Mouse (Mus musculus): ENCODE measurements around the gene Cldn6. TPM values are rescaled to one million over a fixed set of nuclear protein-coding genes. Genes with fewer than 3 reads are reported as not detected.

Gene Cldn6
- total and polyA plus RNA-seq, 3 experiments, result not detected

DNA sequence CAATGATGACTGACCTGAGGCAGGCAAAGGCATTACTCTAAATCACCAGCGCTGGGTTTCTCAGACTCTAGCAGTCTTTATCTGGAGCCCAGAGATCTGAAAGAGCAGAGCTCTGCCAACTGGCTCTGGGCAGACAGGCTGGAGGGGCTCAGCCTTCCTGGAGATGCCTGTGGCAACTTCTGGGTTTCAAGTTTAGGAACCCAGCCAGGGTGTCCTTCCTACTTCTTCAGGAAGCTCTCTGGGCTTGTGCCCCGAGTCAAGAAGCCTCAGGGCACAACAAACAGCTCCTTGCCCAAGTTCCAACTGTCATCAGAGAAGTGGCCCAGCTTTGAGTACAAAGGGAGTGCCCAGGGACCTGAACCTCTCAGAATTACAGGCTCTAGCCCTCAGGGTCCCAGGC, 24.6 kb upstream of the Cldn6 start:
- peaks cover 0 to 4% of the 10 kb centered on the region in 2 experiments for H3K27me3 ChIP-seq (ENCODE audit: control insufficient read depth in 1 of 2, insufficient read depth in 2 of 2, low read length in 2 of 2)
- H3K9me3 ChIP-seq (replicated peaks; ENCODE audit: insufficient read depth, low read length), result no peaks in the 10 kb centered on the region
- no peaks in the 10 kb centered on the region for H3K36me3 ChIP-seq (ENCODE audit: control insufficient read depth in 1 of 2, insufficient read depth in 2 of 2, low read length in 2 of 2)
- TF ChIP-seq GATA1 (IDR thresholded peaks at IDR 0.05; ENCODE audit: low read depth, low read length) (no peak), TCF12 (IDR thresholded peaks at IDR 0.05; ENCODE audit: low read depth, low read length) (no peak), TBP (IDR thresholded peaks at IDR 0.05; ENCODE audit: low read depth, low read length) (no peak), CTCF (IDR thresholded peaks at IDR 0.05 in 2 of 3, conservative IDR thresholded peaks at IDR 0.05 in 1 of 3; ENCODE audit: control insufficient read depth in 1 of 3, insufficient read depth in 1 of 3, low read depth in 2 of 3, low read length in 3 of 3, poor library complexity in 1 of 3, severe bottlenecking in 1 of 3) (no peak), CHD1 (IDR thresholded peaks at IDR 0.05; ENCODE audit: low read depth, low read length) (no peak), EP300 (IDR thresholded peaks at IDR 0.05; ENCODE audit: low read depth in 1 of 2, low read length in 2 of 2) (no peak)
- no peaks in the 10 kb centered on the region for H3K4me1 ChIP-seq (ENCODE audit: control insufficient read depth in 1 of 2, insufficient read depth in 2 of 2, low read length in 2 of 2)
- no peaks in the 10 kb centered on the region for H3K79me2 ChIP-seq (ENCODE audit: control insufficient read depth, insufficient read depth, low read length, poor library complexity)
- H3K9ac ChIP-seq (ENCODE audit: control insufficient read depth, low read depth, low read length, poor library complexity, severe bottlenecking), result no peak overlapping the region
- no peak overlapping the region for H3K27ac ChIP-seq (ENCODE audit: control insufficient read depth, low read depth, low read length)
- no peak overlapping the region for H3K4me3 ChIP-seq (ENCODE audit: control insufficient read depth in 1 of 2, insufficient read depth in 1 of 2, low read depth in 2 of 2, low read length in 2 of 2)
- DNase-seq (ENCODE audit: low read depth, low spot score), result no peak

GRCm38 (mm10) chr17:23658450-23658849, 20.6 kb upstream of the Cldn6 start:
- H3K79me2 ChIP-seq (ENCODE audit: control insufficient read depth, insufficient read depth, low read length, poor library complexity), result no peaks in the 10 kb centered on the region
- H3K9me3 ChIP-seq (replicated peaks; ENCODE audit: insufficient read depth, low read length), result no peaks in the 10 kb centered on the region
- H3K9ac ChIP-seq (ENCODE audit: control insufficient read depth, low read depth, low read length, poor library complexity, severe bottlenecking), result no peak overlapping the region
- DNase-seq (ENCODE audit: low read depth, low spot score), result no peak
- H3K27me3 ChIP-seq (ENCODE audit: control insufficient read depth in 1 of 2, insufficient read depth in 2 of 2, low read length in 2 of 2), result peaks cover 0 to 2% of the 10 kb centered on the region in 2 experiments; a peak in 3 of 4 replicates
- no peak overlapping the region for H3K4me3 ChIP-seq (ENCODE audit: control insufficient read depth in 1 of 2, insufficient read depth in 1 of 2, low read depth in 2 of 2, low read length in 2 of 2)
- H3K27ac ChIP-seq (ENCODE audit: control insufficient read depth, low read depth, low read length), result no peak overlapping the region
- no peaks in the 10 kb centered on the region for H3K4me1 ChIP-seq (ENCODE audit: control insufficient read depth in 1 of 2, insufficient read depth in 2 of 2, low read length in 2 of 2)
- no peak for TF ChIP-seq USF1 (IDR thresholded peaks at IDR 0.05; ENCODE audit: low read depth, low read length)
- TF ChIP-seq MAX (IDR thresholded peaks at IDR 0.05; ENCODE audit: low read length), result no peak
- peak; percentile 77 for TF ChIP-seq ZNF384 (IDR thresholded peaks at IDR 0.05; ENCODE audit: low read depth, low read length)
- no peak for TF ChIP-seq RCOR1 (IDR thresholded peaks at IDR 0.05; ENCODE audit: low read depth, low read length)
- H3K36me3 ChIP-seq (ENCODE audit: control insufficient read depth in 1 of 2, insufficient read depth in 2 of 2, low read length in 2 of 2), result no peaks in the 10 kb centered on the region

DNA sequence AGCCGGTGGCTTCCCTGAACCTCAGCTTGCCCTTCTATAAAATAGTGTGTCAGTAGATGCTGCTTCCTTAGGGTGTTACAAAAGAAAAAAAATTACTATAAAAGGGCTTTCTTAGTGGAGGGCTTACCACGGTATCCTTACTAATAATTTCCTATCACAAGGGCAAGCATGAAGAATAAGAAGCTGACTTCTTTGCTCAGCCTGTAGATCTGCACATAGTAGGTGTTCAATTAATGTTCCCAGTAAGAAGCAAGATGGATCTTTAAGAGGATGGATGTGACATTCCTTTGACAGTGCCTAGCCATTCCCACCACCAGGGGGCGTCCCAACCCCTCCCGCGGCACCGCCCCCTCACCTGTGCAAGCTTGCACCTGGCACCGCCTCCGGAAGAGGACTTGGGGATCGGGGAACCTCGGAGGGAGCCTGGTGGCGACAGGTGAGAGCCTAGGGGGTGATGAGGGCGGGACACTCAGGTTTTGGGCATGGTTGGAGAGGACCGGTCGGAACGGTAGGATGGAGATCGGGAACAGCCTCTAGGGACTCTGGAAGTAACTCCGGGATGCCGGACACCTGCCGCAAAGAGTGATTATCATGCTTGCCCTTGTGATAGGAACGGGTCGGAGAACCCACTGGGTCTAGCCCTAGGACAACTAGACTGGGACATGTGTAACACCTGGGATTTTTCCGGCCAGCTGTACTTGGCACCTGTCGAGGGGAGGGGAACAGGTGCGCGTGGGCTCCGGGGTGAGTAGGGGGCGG, 18.8 kb upstream of the Cldn6 start, which contains the start of gene Bicdl2:
TSS of gene Bicdl2 (plus strand) at position 390 of the 759 bp plus-strand sequence.
- Histone ChIP-seq H3K27me3 (ENCODE audit: control insufficient read depth in 1 of 2, insufficient read depth in 2 of 2, low read length in 2 of 2) (no peaks in the 10 kb centered on the region; a peak in 2 of 4 replicates), H3K9ac (ENCODE audit: control insufficient read depth, low read depth, low read length, poor library complexity, severe bottlenecking) (no peak within 1 kb of the TSS), H3K9me3 (replicated peaks; ENCODE audit: insufficient read depth, low read length) (no peaks in the 10 kb centered on the region), H3K4me1 (ENCODE audit: control insufficient read depth in 1 of 2, insufficient read depth in 2 of 2, low read length in 2 of 2) (peaks cover 0 to 4% of the 10 kb centered on the region in 2 experiments; a peak in 2 of 4 replicates), H3K27ac (ENCODE audit: control insufficient read depth, low read depth, low read length) (no peak within 1 kb of the TSS), H3K4me3 (ENCODE audit: control insufficient read depth in 1 of 2, insufficient read depth in 1 of 2, low read depth in 2 of 2, low read length in 2 of 2) (no peak within 1 kb of the TSS), H3K36me3 (ENCODE audit: control insufficient read depth in 1 of 2, insufficient read depth in 2 of 2, low read length in 2 of 2) (no peaks in the 10 kb centered on the region), H3K79me2 (ENCODE audit: control insufficient read depth, insufficient read depth, low read length, poor library complexity) (no peaks in the 10 kb centered on the region)
- no peak for DNase-seq (ENCODE audit: low read depth, low spot score)
- TF ChIP-seq MXI1 (IDR thresholded peaks at IDR 0.05; ENCODE audit: low read depth, low read length), result no peak
- TF ChIP-seq MAZ (IDR thresholded peaks at IDR 0.05; ENCODE audit: low read depth, low read length), result no peak
- TF ChIP-seq JUND (IDR thresholded peaks at IDR 0.05; ENCODE audit: low read depth, low read length), result no peak
- peak; percentile 91 for TF ChIP-seq ZKSCAN1 (IDR thresholded peaks at IDR 0.05; ENCODE audit: low read depth, low read length)
- no peak for TF ChIP-seq CHD1 (IDR thresholded peaks at IDR 0.05; ENCODE audit: low read depth, low read length)
- TF ChIP-seq ZNF384 (IDR thresholded peaks at IDR 0.05; ENCODE audit: low read depth, low read length), result no peak
- no peak for TF ChIP-seq ZMIZ1 (IDR thresholded peaks at IDR 0.05; ENCODE audit: low read depth, low read length)
- no peak for TF ChIP-seq POLR2A (IDR thresholded peaks at IDR 0.05; ENCODE audit: control insufficient read depth in 1 of 2, insufficient read depth in 1 of 2, low read depth in 1 of 2, low read length in 2 of 2, poor library complexity in 1 of 2)
- 0 out of 2 replicates have a peak, but pooled peaks have one; percentile 10 for TF ChIP-seq ZC3H11A (IDR thresholded peaks at IDR 0.05; ENCODE audit: low read depth, low read length)
- peak; percentile 20 for TF ChIP-seq RAD21 (IDR thresholded peaks at IDR 0.05; ENCODE audit: low read depth, low read length)
- no peak for TF ChIP-seq MAX (IDR thresholded peaks at IDR 0.05; ENCODE audit: low read length)
- no peak for TF ChIP-seq NRF1 (IDR thresholded peaks at IDR 0.05; ENCODE audit: insufficient read depth, low read depth, low read length, poor library complexity, severe bottlenecking)
- no peak for TF ChIP-seq USF2 (IDR thresholded peaks at IDR 0.05; ENCODE audit: borderline replicate concordance in 1 of 2, insufficient read depth in 1 of 2, low read depth in 1 of 2, low read length in 2 of 2)
- no peak for TF ChIP-seq GABPA (IDR thresholded peaks at IDR 0.05; ENCODE audit: low read depth, low read length)
- no peak for TF ChIP-seq TAL1 (IDR thresholded peaks at IDR 0.05; ENCODE audit: low read length)
- no peak for TF ChIP-seq HCFC1 (IDR thresholded peaks at IDR 0.05; ENCODE audit: low read depth, low read length)
- TF ChIP-seq MYB (IDR thresholded peaks at IDR 0.05; ENCODE audit: low read depth, low read length), result no peak
- TF ChIP-seq USF1 (IDR thresholded peaks at IDR 0.05; ENCODE audit: low read depth, low read length), result no peak
- TF ChIP-seq BHLHE40 (IDR thresholded peaks at IDR 0.05; ENCODE audit: borderline replicate concordance, low read depth, low read length), result no peak
